Mouse (Mus musculus): ENCODE results near the gene Tert. TPM values are rescaled to one million over a fixed set of nuclear protein-coding genes. Genes with fewer than 3 reads are reported as not detected.

Tert gene
- 2.3 and 12.4 TPM in 2 replicates for polyA plus RNA-seq (2012; rRNA removed; ENCODE audit: low replicate concordance)

DNA sequence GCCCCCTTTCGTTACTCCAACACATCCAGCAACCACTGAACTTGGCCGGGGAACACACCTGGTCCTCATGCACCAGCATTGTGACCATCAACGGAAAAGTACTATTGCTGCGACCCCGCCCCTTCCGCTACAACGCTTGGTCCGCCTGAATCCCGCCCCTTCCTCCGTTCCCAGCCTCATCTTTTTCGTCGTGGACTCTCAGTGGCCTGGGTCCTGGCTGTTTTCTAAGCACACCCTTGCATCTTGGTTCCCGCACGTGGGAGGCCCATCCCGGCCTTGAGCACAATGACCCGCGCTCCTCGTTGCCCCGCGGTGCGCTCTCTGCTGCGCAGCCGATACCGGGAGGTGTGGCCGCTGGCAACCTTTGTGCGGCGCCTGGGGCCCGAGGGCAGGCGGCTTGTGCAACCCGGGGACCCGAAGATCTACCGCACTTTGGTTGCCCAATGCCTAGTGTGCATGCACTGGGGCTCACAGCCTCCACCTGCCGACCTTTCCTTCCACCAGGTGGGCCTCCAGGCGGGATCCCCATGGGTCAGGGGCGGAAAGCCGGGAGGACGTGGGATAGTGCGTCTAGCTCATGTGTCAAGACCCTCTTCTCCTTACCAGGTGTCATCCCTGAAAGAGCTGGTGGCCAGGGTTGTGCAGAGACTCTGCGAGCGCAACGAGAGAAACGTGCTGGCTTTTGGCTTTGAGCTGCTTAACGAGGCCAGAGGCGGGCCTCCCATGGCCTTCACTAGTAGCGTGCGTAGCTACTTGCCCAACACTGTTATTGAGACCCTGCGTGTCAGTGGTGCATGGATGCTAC is at the start of gene Tert:
Tert (plus strand) TSS at position 167 of the 805 bp plus-strand sequence.

DNA sequence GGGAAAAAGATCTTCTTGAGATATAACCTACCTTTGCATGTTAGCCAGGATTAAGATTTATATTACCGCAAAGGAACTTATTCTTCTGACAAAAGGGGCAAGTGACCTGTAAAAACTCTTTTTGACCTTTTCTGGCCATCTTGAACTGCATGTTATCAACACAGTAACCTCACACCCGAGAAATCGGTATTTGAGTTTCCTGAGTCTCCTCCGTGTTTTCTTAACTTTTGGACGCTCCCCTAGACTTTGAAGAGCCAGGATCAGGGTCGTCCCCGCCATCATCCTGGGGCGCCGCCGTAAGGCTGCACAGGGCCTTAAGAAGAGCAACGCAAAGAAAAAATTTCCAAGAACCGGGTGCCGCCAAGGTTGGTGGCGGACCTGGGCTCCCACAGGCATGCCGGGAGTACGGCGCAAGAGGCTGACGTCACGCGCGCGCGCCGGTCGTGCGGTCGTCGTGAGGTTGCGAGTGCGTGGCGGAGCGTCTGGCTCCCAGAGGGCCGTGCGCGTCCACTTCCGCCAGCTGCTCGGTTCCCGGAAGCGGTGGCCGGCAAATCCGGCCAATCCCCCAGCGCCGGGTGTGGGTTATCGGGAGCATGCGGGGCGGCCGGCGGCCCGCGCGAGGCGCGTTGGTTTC is 23.1 kb upstream of the Tert start, which contains the start of gene Clptm1l:
Clptm1l (plus strand) TSS at position 485 of the 634 bp plus-strand sequence.

GRCm38 (mm10) chr13:73677853-73678252 is 51.1 kb downstream of the Tert start, which contains the start of gene Slc6a18:
Slc6a18 (minus strand) TSS chr13:73678023.

Other genes with a start within 250 kb of the Tert start
- gene Lpcat1, start 159.7 kb upstream of the Tert start, polyA plus RNA-seq (2012; rRNA removed; ENCODE audit: low replicate concordance) = 19.3 and 41.5 TPM in 2 replicates
- not detected in 2 replicates for gene Slc6a3, start 90.2 kb upstream of the Tert start, polyA plus RNA-seq (2012; rRNA removed; ENCODE audit: low replicate concordance)
- 189 and 197 TPM in 2 replicates for gene Clptm1l, start 22.9 kb upstream of the Tert start, polyA plus RNA-seq (2012; rRNA removed; ENCODE audit: low replicate concordance)
- not detected in 2 replicates for gene Slc6a18, start 51.1 kb downstream of the Tert start, polyA plus RNA-seq (2012; rRNA removed; ENCODE audit: low replicate concordance)
- 0.12 and 0.19 TPM in 2 replicates for gene Slc6a19, start 78.0 kb downstream of the Tert start, polyA plus RNA-seq (2012; rRNA removed; ENCODE audit: low replicate concordance)
- gene Slc12a7, start 106.2 kb downstream of the Tert start, polyA plus RNA-seq (2012; rRNA removed; ENCODE audit: low replicate concordance) = 59.6 and 68.2 TPM in 2 replicates
- 2.1 and 33.3 TPM in 2 replicates for gene Nkd2, start 220.7 kb downstream of the Tert start, polyA plus RNA-seq (2012; rRNA removed; ENCODE audit: low replicate concordance)